Mouse (Mus musculus) thymus, postnatal 14 days (tissue): ENCODE measurements around the gene Nt5c3b.
A peak's percentile ranks its signal among the peaks of the same experiment; 100 is the strongest.

Experiments
- DNase-seq: peaks from one replicate; pipeline ENCODE4 v3.0.0; 2021

The Nt5c3b gene

GRCm38 (mm10) chr11:100398517-100398916, 43.1 kb downstream of the Nt5c3b start:
- DNase-seq: no peak

GRCm38 (mm10) chr11:100397600-100398389, 43.8 kb downstream of the Nt5c3b start, which contains the start of gene Jup:
Gene Jup, minus strand, starts transcription at chr11:100397763.
- DNase-seq: peak; percentile 98

GRCm38 (mm10) chr11:100396886-100397599, 44.6 kb downstream of the Nt5c3b start:
- DNase-seq: peak; percentile 83

GRCm38 (mm10) chr11:100395861-100396631, 45.6 kb downstream of the Nt5c3b start:
- DNase-seq: peak; percentile 53

- no peak for DNase-seq
Observed at GRCm38 (mm10) chr11:100395200-100395599, 46.4 kb downstream of the Nt5c3b start.

- DNase-seq: no peak
Observed at GRCm38 (mm10) chr11:100394353-100395074, 47.1 kb downstream of the Nt5c3b start.

- peak; percentile 47 for DNase-seq
Observed at GRCm38 (mm10) chr11:100393733-100394132, 47.9 kb downstream of the Nt5c3b start.

GRCm38 (mm10) chr11:100392958-100393357, 48.6 kb downstream of the Nt5c3b start:
- DNase-seq: no peak

- DNase-seq: no peak
Observed at GRCm38 (mm10) chr11:100391884-100392345, 49.7 kb downstream of the Nt5c3b start.

GRCm38 (mm10) chr11:100391081-100391883, 50.3 kb downstream of the Nt5c3b start:
- no peak for DNase-seq

GRCm38 (mm10) chr11:100389931-100390445, 51.6 kb downstream of the Nt5c3b start:
- DNase-seq: peak; percentile 47

- no peak for DNase-seq
Observed at GRCm38 (mm10) chr11:100388588-100388987, 53.0 kb downstream of the Nt5c3b start.

GRCm38 (mm10) chr11:100387589-100388375, 53.8 kb downstream of the Nt5c3b start:
- no peak for DNase-seq

- DNase-seq: no peak
Observed at GRCm38 (mm10) chr11:100387111-100387510, 54.5 kb downstream of the Nt5c3b start.

GRCm38 (mm10) chr11:100386586-100386985, 55.0 kb downstream of the Nt5c3b start:
- DNase-seq: no peak

GRCm38 (mm10) chr11:100385016-100385415, 56.6 kb downstream of the Nt5c3b start:
- DNase-seq: no peak

- DNase-seq: no peak
Observed at GRCm38 (mm10) chr11:100382682-100383081, 58.9 kb downstream of the Nt5c3b start.

- no peak for DNase-seq
Observed at GRCm38 (mm10) chr11:100379311-100379710, 62.3 kb downstream of the Nt5c3b start.

GRCm38 (mm10) chr11:100378446-100378845, 63.2 kb downstream of the Nt5c3b start:
- DNase-seq: no peak

GRCm38 (mm10) chr11:100377989-100378388, 63.6 kb downstream of the Nt5c3b start:
- DNase-seq: no peak
